Mouse (Mus musculus): ENCODE results near the gene Elane.

The Elane gene

DNA sequence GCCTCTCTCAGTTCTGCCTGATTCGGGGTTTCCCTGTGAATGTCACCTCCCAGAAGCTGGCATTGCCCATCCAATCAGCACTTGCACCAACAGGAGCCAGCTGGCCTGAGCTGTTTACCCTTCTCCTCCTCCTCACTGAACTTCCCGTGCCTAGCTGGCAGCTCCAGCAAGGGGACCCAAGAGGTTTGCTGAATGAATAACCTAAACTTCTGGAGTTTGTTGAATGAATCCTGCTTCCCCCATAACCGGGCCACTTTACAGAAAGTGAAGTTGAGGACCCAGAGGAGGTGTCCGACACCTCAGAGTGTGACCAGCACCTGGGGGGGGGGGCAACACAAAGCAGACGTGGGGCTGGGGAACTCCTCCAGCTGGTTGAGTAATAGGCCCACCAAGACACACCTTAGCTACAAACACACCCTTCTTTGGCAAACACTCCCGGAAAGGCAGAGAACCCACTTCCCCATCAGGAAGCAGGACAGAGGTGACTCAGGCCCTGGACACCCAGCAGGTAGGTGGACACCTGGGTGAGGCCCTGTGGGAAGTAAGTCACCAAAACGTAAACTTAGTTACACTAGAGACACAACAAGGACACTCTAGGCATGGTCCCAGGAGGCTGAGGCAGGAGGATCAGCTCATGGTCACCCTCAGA lies 29.0 kb downstream of the Elane start:
- no peak for DNase-seq (ENCODE audit: low read depth, low spot score)

- DNase-seq (ENCODE audit: low read depth, low spot score) = no peak
Measured at GRCm38 (mm10) chr10:79916081-79916480, 30.0 kb downstream of the Elane start.

- DNase-seq (ENCODE audit: low read depth, low spot score) = no peak
Measured at GRCm38 (mm10) chr10:79916808-79917531, 30.9 kb downstream of the Elane start, which contains the start of gene Kiss1r. Gene Kiss1r, plus strand, starts transcription at chr10:79916971.

DNA sequence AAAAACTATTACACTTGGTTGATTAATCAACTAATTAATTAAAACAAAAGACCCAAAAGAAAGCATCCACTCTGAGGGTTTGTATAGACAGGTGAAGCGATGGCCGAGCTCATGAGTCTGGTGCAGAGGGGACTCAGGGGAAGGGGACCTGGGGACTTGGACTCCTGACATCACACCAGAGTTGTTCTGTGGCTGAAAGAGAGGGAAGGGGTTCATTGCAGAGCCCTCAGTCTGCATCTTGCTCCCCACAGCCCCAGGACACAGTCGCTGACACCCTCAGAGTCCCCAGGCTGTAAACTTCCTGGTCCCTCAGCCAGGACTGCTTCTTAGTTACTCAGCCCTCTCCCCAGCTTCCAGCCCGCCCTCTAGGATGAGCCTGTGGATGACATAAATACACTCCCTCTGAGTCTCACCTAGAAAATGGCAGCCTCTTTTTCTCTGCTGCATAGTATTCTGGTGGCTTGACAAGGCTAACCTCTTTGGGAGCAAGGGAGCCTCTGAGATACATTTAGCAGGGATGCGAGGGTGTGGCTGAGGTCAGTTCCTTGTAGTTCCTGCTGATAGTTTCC lies 31.6 kb downstream of the Elane start:
- no peak for DNase-seq (ENCODE audit: low read depth, low spot score)

GRCm38 (mm10) chr10:79918231-79919078 lies 32.4 kb downstream of the Elane start:
- no peak for DNase-seq (ENCODE audit: low read depth, low spot score)

DNA sequence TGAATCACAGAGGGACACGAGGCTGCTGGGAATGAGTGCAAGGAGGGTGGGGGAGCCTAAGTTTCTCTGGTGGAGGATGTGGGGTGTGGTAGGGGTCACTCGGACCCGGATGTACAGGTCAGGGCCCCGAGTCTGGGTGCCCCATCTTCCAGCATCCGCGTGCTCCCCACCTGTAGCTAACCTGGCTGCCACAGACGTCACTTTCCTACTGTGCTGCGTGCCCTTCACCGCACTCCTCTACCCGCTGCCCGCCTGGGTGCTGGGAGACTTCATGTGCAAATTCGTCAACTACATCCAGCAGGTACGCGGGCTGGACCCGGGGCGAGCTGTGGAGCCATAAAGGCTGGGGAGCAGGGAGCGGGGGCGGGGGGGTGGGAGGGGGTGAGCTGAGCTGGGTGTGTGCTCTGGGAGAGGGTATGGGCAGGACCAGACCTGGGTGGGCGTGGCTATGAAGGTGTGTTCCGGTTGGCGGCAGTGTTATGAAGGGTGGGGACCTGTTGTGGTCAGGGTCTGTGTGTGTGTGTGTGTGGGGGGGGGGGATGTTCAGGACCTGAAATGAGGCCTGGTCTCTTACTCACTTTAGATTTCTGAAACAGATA lies 33.3 kb downstream of the Elane start:
- no peak for DNase-seq (ENCODE audit: low read depth, low spot score)

- DNase-seq (ENCODE audit: low read depth, low spot score) = no peak
Measured at GRCm38 (mm10) chr10:79920056-79920890, 34.2 kb downstream of the Elane start.

DNA sequence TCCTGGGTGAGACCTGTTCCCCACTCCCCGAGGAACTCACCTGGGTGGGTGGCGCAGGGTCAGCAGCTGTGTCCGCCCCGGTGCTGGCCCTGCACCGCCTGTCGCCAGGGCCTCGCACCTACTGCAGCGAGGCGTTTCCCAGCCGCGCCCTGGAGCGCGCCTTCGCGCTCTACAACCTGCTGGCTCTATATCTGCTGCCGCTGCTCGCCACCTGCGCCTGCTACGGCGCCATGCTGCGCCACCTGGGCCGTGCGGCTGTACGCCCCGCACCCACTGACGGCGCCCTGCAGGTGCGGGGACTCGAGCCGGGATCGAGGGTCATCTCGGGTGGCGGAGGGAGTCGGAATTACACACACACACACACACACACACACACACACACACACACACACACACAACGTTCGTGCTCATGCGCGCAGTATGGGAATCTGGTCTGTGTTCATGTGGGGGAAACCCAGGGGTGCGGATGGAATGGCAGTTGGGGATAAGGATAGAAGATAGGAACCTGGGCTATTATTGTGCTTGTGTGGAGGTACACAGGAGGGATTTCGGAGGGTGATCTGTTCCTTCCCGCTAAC lies 35.0 kb downstream of the Elane start, which contains the start of gene R3hdm4:
TSS of gene R3hdm4 (minus strand) at position 251 of the 578 bp plus-strand sequence.
- no peak for DNase-seq (ENCODE audit: low read depth, low spot score)

DNA sequence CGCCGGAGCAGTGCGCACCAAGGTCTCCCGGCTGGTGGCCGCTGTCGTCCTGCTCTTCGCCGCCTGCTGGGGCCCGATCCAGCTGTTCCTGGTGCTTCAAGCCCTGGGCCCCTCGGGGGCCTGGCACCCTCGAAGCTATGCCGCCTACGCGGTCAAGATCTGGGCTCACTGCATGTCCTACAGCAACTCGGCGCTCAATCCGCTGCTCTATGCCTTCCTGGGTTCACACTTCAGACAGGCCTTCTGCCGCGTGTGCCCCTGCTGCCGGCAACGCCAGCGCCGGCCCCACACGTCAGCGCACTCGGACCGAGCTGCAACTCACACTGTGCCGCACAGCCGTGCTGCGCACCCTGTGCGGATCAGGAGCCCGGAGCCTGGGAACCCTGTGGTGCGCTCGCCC lies 35.5 kb downstream of the Elane start:
- DNase-seq (ENCODE audit: low read depth, low spot score) = no peak

- DNase-seq (ENCODE audit: low read depth, low spot score) = no peak
Measured at GRCm38 (mm10) chr10:79924998-79925784, 39.1 kb downstream of the Elane start.

GRCm38 (mm10) chr10:79925785-79926490 lies 39.9 kb downstream of the Elane start:
- no peak for DNase-seq (ENCODE audit: low read depth, low spot score)

GRCm38 (mm10) chr10:79926491-79927323 lies 40.7 kb downstream of the Elane start, which contains the start of gene Arid3a:
Gene Arid3a, plus strand, starts transcription at chr10:79927043.
- peak; percentile 84 for DNase-seq (ENCODE audit: low read depth, low spot score)

GRCm38 (mm10) chr10:79927324-79928029 lies 41.4 kb downstream of the Elane start:
- no peak for DNase-seq (ENCODE audit: low read depth, low spot score)

DNA sequence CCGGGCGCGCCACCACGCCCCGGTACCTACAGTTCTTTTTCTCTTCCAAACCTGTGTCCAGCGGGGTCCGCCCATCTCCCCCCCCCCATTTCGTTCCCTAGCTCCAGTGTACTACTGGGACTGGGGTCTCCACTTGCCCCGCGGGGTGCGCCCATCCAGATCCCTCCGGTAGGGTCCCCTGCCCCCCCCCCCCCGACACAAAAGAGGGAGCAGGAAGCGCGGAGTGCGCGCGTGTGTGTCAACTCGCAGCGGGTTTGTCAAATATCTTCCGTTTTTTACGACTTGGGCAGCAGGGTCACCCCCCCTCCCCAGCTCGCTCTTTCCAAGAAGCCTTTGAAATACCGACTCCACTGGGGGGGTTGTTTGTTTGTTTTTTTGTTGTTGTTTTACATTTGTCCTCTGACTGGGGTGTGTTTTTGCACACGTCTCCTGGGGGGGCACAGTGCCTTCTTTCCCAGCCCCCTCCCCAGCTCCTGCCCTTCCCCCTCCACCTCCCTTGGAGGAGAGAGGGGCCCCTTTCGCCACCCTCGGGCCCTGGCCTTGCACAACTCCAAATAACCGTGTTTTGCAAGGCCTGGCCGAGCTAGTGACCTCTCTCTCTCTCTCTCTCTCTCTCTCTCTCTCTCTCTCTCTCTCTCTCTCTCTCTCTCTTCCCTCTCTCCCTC lies 42.1 kb downstream of the Elane start:
- DNase-seq (ENCODE audit: low read depth, low spot score) = no peak

DNA sequence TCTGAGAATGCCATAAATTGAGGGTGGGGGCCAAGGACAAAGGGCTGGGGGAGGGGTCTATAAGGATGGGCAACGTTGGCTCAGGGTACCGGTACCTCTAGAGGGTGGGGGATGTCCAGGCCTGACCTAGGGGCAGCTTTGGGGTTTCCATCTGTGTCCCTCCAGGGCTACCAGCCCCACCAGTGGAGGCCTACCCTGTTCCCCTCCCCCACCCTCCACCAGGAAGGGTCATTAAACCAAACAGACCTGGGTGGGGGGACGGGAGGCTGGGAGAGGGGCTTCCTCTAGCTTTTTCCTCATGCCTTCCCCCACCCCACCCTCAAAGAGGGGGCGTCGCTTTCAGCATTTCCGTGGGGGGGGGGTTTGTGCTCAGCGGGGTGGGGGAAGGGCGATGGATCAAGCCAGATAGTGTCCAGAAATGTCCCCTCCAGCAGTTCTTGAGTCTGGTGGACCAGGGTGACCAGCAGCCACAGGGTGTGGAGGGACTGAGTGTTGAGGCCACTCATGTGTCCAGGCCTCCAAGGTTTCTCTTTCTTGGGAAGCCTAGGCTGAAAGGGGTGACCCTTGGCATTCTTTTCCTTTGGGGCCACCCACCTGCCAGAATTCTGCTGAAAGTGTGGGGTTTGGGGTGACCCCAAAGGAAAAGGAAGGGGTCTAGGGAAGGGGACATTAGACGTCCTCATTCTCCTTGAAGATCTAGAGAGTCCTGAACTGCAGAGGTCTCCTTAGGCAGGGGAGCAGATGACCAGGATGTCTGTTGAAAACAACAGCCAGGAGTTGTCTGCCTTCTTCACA lies 43.1 kb downstream of the Elane start:
- no peak for DNase-seq (ENCODE audit: low read depth, low spot score)
